Mouse (Mus musculus) layer of hippocampus, postnatal 14 days (tissue): ENCODE results near the gene Rnd1. TPM values are rescaled to one million over a fixed set of nuclear protein-coding genes. Genes with fewer than 3 reads are reported as not detected.

Experiments
- DNase-seq, 2 experiments: peaks; one replicate each; pipeline ENCODE4 v3.0.0; 2021 to 2022; ENCODE audit warnings: low spot score in 2 of 2, mixed read lengths in 1 of 2
- long read RNA-seq, 2 experiments: library from polyadenylated mRNA; stranded (forward); transcript quantifications; one replicate each; pipeline ENCODE4 v2.0.0; 2021
- total RNA-seq, 2 experiments: library from RNA; stranded (reverse); gene quantifications; 2 replicates each; pipeline ENCODE4 v1.2.3; 2021

Gene Rnd1
- 10 to 100 TPM; 18.8 to 21.5 TPM for total RNA-seq
- long read RNA-seq, experiment 1, transcript Rnd1-201 (5 exons, 2,203 nt), result major isoform, 18 of 23 reads
- long read RNA-seq, experiment 1, partial matches to known transcripts, result 4 of 23 reads
- long read RNA-seq, experiment 1, other reads (novel, unspliced or antisense), result 0 of 23 reads
- long read RNA-seq, experiment 2, transcript Rnd1-201 (5 exons, 2,203 nt), result major isoform, 24 of 26 reads
- long read RNA-seq, experiment 2, partial matches to known transcripts, result 1 of 26 reads
- long read RNA-seq, experiment 2, other reads (novel, unspliced or antisense), result 1 of 26 reads

DNA sequence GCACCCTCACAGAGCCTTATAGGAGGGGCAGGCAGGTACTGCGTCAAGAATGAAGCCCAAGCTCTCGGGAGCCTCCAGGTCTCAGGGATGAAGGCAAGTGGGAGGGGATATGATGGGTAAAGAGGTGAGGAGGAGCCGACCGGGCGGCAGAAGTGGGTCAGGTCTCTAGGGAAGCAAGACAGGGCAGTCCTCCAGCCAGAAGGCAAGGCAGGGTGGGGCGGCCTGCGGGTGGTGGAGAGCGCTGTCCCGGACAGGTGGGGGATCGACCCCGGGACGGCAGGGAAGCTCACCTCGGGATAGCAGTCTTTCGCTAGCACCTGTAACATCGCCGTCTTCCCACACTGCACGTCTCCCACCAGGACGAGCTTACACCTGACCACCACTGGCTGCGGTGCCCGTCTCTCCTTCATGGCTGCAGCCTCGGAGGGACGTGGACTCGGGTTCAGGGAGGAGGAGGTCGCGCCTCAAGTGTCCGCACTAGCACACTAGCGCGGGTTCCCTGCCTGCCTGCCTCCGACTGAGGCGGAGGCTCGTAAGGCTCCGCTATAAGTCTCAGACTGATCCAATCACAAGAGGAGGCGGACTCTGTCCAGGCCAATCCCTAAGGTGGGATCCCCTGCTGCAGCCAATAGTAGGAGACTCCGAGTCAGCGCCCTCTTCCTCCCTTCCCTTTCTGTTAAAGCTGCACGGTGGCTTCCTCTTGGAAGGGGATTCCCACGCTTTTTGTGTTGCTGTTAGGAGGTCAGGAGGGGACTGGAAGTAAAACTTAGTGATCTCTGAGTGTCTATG lies at the start of gene Rnd1:
Rnd1 (minus strand) TSS at position 522 of the 789 bp plus-strand sequence.
- DNase-seq, result peak; percentile 78 to 92

DNA sequence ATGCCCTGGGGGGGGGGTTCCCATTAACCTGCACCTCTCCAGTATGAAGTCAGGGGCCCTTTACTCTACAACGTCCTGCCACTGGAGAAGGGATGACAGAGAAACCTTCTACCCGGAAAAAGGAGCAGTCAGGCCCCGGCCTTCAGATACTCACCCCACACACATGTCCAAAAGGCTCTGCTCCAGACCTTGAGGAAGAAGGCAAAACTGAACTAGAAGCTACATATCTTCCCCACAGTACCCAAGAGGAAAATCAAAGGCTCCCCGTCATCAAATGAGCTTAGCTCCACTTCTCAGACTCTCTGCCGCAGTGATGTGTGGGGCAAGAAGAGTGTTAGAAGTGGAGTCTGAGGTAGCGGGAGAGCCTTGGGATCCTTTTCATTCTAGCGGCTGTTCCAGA lies 49.5 kb upstream of the Rnd1 start:
- no peak for DNase-seq

DNA sequence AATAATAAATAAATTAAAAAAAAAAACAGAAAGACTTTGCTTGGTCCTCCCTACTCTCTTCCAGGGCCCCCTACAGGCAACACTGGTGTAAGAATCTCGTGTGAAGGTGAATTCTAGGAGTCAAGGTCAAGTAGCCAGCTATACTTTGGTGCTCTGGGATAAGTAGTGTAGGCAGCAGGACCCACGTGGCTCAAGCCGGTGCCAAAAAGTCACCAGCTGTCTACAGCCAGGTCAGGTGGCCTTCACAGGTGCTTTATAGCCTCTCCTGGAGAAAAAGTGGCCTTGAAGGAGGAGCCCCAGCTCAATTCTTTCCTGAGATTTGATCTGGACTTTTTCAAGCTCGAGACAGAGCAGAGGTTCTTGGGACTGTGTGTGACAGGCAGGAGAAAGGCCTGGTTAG lies 48.8 kb upstream of the Rnd1 start:
- DNase-seq, result no peak

DNA sequence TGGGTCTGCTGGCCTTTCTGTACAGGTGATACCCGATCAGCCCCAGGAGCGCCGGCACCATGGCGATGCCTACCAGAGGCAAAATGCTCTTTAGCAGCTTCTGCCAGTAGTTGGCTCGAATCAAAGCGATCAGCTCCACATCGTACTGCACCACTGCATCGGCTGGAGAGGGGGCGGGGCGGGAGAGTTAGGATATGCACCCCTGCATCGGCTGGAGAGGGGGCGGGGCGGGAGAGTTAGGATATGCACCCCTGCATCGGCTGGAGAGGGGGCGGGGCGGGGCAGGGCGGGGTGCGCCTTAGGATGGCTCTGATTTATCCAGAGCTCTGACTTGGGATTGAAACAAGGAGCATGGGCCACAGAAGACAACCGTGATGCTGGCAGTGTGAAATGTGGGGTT lies 47.2 kb upstream of the Rnd1 start:
- no peak for DNase-seq

DNA sequence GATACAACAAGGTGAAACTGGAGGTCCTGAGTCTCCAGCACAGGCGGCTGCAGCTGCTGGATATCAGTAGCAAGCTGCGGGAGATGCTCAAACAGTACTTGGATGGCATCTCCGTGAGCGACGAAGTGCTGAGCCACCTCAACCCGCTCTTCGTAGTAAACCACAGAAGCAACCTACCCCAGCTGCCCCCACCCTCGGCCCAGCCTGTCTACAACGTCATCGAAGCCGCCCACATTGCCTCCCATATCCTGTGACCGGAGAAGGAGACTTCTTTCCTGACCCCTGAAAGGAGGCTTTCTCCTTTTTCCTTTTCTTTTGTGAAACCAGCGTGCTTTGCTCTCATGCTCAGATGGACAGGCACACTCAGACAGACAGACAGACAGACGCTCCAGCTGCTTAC lies 45.6 kb upstream of the Rnd1 start:
- no peak for DNase-seq

DNA sequence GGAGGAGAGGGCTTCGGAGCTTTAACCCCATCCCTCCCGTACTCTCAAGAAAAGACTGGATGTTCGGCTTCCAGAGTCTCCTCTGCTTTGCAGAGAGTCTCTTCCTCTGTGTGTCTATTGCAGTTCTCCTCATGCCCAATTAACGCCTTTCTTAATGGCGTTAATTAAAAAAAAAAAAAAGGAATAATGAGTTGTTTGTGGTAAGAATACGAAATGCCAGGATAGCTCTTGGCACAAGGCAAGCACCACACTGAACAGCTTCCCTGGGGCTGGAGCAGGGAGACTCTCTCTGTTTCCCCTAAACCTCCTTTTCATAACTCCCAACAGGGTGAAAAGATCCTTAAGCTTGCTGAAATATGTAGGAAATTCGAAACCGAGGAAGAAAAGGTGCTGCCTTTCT lies 44.9 kb upstream of the Rnd1 start:
- no peak for DNase-seq

DNA sequence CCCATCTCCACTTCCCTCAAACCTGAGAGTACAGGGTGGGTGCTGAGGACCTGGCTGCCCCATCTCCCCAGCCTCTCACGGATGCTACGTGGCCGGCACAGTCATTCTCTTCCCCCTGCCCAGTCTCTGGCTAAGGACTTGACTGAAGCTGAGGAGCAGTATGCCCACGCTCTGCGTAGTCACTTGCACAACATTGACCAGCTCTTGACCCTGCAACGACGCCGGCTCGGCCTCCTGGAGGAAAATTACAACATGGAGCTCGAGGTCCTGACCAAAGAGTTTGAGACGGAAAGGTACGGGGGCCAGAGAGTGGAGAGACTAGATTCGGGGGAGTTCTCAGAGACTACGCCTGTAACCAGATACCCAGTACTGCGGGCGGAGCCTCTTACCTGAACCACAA lies 40.0 kb upstream of the Rnd1 start:
- no peak for DNase-seq

DNA sequence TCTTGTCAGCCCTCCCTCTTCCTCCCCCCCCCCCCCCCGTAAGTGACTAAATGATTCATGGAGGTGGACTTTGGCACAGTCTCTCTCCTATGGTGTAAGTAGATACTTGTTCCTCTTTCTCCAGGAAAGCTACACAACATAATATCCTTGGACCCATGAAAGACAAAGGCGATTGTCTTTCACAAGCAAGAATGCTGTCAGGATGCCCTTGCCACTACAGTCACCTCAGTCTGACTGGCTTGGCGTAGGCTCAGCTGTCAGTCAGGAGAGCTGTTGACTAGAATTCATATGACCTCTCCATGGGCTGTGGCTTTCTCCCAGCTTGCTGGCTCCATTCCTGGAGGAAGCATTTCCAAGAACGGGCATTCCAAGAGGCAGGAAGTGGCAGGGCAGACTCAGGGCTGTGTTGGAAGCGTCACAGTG lies 37.0 kb upstream of the Rnd1 start:
- no peak for DNase-seq

DNA sequence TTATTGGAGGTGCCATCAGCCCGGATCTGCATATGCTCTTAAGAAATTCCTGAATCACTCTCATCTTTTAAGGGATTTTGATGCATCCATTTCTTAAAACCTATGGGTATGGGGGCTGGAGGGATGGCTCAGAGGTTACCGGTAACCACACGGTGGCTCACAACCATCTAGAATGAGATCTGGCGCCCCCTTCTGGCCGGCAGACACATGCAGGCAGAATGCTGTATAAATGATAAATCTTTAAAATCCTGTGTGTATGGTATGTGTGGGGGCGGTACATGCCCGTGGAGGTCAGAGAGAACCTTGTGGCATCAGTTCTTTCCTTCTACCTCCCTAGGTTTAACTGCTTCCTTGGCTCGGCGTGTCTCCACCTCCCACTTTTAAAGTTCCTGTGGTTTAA lies 33.2 kb upstream of the Rnd1 start:
- DNase-seq, result peak in 1 of 2 experiments; percentile 55

DNA sequence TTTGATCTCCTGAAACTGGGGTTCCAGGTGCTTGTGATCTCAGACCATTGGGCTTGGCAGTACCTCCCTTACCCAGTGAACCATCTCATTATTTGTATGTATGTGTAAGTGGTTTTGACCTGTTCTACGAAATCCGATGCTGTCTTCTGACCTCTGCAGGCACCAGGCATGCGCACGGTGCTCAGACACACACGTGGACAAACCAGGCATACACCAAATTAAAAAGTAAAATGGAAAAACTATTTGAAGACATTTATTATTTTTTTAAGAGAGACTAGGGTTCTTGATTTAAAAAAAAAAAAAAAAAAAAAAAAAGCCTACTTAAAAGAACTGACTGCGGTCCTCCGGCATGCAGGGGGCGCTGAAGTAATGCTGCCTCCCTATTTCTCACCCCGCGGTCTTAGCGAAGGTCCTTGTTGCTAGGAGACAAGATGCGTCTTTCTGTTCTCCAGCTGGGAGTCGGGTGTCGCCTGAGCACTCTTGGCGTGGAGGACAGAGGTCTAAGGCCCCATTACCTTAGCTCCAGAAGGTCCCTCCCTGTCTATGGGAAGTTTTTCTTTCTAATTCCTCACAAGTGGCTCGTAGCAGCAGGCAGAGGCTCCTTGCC lies 30.6 kb upstream of the Rnd1 start, which contains the start of gene Ccdc65:
Ccdc65 (plus strand) TSS at position 442 of the 607 bp plus-strand sequence.
- DNase-seq, result peak; percentile 77 to 89

DNA sequence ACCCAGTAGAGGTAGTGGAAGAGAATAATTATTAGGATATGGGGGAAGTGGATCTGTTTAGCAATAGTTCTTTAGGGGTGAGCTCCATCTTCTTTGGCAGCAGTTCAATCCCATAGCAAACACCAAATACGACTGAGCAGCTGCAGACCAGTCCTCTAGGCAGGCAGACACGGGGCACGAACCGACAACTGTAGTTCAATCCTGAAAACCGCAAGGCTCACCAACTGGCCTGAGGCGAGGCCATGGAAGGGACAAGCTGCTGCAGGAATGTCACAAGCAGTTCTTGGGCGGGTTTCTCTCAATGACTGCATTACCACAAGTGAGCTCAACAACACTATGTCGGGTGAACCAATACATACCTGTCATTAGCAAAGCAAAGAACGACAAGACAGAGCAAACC lies 27.1 kb upstream of the Rnd1 start:
- no peak for DNase-seq

DNA sequence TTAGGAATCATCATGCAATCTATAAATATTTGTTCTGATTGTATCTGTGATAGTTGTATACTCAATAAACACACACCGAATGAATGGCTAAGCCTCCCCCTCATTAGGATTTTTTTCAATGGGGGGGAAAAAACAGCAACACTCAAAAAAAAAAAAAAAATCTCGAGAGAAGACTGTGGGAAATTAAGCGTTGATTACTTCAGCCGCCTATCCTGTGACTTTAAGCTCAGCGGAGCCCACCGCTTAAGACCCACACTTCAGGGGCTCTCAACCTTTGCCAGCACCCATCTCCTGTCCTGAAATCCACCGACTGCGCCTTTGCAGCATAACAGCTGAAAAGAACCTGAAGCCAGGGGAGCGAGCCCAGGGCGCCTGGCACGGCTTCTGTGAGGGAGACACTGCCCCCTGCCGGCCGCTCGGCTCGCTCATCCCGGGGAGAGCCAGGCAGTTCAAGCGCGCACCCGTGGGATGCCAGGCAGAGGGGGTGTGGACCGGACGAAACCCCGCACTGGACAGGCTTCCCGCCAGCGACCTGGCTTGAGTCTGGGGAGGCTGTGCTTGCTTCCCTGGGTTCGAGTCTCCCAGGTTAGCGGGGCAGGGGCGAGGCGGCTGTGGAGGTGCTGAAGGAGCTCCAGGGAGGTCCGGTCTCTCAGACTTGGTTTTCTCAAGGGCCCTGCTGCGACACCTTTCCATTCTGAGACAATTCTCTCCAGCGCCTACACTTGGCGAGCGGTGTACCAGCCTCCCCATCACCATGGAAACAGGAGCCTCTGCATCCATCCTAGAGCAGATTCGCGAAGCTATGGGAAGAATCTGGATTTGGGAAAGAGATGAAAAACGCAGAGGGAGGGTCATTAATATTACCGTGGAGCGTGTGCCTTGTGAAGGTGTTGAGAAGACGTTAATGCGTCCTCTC lies 22.2 kb upstream of the Rnd1 start:
- DNase-seq, result peak; percentile 91

DNA sequence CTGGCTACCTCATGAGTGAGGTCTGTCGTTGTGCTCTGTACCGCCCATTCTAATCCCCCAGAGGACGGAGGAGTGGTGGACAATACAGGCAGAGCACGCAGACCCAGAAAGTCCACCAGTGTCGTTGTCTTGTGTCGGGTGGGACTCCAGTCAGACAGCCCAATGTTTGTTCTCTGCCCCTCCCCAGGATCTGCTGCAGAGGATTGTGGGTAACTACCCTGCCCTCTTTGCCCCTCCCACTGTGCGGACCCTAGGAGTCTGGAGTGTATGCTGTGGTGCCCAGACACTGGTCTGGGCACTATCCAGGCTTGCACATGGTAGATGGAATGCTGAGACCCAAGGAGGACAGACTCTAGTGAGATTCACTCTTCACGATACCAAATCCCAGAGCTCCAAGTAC lies 19.0 kb upstream of the Rnd1 start:
- no peak for DNase-seq

DNA sequence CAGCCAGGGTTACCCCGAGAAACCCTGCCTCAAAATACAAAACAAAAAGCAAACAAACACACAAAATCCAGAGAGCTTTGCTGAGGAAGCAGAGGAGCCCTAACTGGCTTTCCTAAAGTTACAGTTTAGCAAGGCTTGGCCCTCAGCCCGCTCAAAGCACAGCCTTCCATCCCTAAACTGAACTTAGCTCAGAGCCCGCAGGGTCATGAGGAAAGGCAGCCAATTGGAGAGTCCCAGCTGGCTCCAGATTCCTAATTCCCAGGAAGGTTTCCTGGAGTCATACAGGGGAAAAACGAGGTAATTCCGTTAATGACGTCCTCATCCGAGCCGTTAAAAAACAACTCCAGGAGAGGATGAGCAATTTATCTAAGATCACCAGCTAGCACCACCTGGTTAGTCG lies 18.5 kb upstream of the Rnd1 start:
- no peak for DNase-seq

DNA sequence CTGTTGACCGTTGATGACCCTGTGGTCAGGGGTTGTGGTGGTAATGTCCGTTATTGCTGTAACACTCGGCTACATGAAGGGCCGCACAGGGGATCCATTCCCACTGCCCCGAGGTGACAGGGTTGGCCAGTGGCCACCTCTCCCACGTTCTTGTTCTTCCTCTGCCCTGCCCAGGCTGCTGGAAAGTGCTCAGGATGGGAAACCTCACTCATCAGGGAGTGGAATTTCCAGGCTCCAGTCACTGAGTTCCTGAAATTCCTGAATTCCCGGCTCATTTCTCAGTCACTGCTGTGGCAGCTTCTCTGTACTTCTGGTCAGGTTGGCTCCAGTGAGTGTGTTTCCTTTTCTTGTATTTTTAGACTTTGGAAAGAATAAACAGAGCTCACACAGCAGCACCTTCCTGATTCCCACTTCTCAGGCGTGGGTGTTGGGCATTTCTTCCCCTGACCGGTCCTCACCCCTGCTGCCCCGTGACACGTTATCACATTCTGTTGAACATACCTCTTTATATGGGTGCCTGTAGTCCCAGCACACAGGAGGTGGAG lies 15.0 kb upstream of the Rnd1 start:
- DNase-seq, result no peak

DNA sequence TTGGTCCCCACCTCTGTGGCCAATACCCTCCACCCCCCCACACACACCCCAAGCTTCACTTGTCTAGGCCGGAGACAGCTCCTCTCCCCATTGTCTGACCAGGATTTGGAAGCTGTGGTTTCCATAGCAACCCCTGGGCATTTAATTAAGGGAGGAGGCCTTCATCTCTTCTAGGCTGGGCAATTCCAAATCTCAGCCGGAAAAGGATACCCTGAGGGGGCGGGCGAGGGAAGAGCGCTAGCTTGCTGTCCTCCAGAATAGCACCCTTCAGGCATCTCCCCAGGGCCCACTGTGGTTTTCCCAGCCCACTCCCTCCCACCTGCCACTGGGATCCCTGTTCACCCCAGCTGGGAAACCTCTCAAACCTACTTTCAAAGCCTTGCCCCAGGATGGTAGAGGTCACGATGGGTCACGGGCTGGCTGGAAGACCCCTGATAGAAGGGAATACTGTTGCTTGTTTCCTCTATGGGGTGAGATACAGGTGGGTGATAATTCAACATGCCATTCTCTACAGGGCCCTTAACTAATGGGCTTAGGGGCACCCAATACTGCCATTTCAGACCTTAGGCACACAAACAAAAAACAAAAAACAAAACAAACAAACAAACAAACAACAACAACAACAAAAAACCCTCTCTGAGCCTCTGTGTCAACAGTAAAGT lies 14.4 kb upstream of the Rnd1 start:
- no peak for DNase-seq

DNA sequence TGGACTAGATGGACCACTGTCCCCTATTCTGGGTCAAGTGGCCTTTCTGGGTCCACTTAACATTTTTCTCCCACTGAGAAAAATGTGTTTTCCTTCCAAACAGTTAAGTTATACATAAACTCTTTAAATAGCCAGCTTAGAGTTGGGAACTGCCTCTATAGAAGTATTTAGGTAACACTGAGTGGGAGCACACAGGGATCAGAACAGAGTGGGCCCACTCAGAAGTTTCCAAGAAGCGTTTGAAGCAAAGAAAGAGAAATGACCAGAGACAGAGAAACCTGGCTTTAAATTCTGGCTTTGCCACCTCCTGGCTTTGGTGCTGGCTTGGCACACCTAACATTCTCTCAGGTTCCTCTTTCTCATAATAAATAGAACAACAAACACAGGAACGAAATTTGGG lies 12.4 kb upstream of the Rnd1 start:
- DNase-seq, result no peak

DNA sequence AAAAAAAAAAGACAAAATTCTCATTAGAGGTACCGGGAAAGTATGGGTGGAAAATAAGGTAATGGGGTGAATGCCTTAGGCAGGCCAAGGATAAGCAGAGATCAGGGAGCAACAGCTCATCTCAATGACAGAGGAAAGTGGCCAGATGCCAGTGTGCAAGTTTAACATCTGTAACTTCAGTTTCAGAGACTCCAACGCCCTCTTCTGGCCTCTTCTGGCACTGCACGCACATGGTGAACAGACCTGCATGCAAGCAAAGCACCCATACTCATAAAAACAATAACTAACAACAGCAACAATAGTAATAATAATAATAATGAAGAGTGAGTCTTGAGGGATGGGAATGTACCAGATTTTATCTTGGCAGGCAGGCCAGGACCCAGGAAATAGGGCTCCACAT lies 8.7 kb upstream of the Rnd1 start:
- no peak for DNase-seq

DNA sequence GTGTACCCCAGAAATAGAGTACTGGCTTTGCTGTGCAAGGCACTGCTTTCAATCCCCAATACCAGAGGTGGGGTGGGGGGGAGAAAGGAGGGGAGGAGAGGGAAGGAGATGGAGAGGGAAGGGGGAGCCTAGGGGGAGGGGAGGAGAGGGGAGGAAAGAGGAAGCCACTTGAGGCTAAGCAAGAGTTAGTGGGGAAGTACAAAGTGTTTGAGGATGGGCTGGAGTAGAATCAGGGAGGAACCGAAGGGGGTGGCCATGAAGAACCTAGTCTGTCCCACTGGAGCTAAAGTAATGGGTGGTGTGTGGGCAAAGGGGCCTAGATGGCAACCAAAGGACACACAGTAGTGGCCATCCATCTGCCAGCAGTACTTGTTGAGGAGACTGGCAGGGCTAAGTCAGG lies 6.5 kb upstream of the Rnd1 start:
- no peak for DNase-seq

DNA sequence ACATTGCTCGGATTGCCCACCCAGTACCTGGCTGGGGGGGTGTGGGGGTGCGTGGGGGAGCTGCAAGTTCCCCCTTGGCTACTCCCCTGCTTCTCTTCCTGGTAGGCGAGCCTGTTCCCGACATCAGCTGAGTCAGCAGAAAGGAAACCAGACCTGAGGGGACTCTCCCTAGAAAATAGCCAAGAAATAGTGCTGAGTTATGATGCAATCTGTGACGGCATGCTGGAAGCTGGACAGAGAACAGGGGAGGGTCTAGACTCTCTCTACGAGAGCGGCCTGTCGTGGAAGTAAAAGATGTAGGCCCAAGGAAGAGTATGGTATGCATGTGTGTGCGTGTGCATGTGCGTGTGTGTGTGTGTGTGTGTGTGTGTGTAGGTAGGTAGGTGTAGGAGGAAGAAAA lies 5.9 kb upstream of the Rnd1 start:
- DNase-seq, result no peak
